Mouse (Mus musculus): ENCODE measurements around the gene Ttc28. TPM values are rescaled to one million over a fixed set of nuclear protein-coding genes. Genes with fewer than 3 reads are reported as not detected.

Ttc28 gene
- total RNA-seq (2023): 1 to 10 TPM; 1.8 to 2.1 TPM

DNA sequence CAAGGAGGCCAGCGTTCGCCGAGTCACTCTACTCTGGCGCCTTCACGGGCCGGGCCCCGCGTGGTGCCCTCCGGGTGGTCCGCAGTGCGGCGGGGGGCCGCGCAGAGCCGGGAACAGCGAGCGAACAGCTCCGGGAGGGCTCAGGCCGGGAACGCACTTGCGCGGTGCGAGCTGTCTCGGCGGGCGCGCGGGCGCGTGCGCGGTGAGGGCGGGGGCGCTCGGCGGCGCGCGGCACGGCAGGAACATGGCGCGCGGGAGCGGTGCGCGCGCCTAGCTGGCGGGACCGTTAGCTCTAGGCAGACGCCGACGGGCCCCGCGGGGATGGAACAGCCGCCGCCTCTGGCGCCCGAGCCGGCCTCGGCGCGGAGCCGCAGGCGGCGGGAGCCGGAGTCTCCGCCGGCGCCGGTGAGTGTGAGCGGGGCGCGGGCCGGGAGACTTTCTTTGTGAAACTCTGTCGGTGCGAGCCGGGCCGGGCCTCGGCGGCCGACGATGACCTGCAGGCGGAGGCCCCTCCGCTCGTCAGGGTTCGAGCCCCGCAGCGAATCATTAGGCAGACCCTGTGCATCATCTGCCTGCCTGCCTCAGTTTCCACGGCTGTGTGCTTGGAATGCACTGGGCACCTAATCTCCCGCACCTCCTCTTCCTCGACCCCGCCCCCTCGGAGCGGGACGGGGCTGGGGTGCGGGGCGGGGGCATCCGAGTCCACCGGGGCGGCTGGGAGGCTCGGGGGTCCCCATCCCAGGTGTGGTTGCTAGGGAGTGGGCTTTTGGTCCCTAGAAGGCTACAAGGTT, at the start of gene Ttc28:
Gene Ttc28 (plus strand): TSS at position 220 of the 791 bp plus-strand sequence.

DNA sequence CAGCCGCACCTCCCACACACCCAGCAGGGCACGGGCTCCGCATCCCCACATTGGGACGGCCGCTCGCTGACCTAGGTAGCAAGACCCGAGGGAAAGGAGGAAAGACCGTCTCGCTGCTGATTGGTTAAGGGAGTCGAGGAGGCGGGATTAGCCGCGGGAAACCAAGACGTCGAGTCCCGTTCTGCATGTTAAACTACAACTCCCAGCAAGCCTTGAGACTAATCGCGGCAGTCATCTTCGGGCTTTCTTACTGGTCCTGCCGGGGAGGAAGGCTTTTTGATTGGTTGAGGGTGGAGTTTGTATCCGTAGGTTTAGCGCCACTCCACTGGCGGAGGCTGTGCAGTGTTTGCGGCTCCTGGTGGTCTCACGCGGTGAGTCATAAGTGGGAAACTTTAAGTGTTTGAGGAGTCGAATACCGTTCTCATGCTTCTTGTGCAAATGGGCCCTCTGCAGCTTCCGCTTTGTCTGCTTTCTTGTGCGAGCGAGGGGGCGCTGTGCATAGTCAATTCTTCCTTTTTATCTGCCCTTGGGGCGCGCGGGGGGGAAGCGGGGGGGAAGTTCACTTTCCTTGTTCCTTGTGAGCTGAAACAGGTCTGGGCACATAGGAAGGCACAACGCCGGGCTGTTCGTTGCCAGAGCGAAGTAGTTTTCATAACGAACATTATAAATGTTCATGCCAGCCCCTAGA, 39.8 kb upstream of the Ttc28 start, which contains the start of the genes Hscb and Chek2:
Gene Hscb (minus strand): TSS at position 100 of the 688 bp plus-strand sequence.
Gene Chek2 (plus strand): TSS at position 302 of the 688 bp plus-strand sequence.

DNA sequence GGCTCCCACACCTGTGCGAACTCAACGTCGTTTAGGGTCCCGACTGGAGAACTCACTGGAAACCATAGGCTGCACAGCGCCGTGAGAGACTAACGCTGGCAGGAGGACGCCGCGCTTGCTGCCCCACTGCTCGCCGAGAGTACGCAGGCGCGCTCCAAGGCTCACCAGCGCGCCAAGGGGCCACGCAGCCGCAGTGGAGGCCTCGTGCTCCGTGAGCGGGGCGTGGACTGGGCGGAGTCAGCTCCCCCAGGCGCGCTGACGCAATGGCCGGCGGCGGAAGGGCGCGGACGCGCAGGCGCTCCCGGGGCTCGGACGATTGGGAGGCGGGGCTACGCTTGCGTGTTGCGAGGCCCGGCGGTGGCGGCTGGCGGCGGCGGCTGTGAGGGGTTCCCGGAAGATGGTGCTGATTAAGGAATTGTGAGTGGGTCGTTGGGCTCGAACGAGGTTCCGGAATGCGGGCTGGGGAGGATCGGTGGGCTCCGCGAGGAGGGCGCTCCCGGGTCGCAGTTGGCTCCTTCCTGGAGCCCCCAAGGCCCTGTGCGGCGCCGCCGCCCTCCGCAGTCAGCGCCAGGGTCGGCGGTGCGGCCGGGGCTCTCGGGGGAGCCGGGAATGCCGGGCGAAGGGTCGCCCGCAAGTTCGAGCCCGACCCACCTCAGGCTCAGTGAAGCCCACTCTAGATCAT, 451.0 kb downstream of the Ttc28 start, which contains the start of gene Pitpnb:
Gene Pitpnb (plus strand): TSS at position 347 of the 682 bp plus-strand sequence.

Other genes with a start within 250 kb of the Ttc28 start
- 10 to 100 TPM; 23.0 to 23.7 TPM for gene Noc4l, start 226.4 kb upstream of the Ttc28 start, total RNA-seq (2023)
- 10 to 100 TPM; 13.9 to 15.8 TPM for gene Ddx51, start 226.4 kb upstream of the Ttc28 start, total RNA-seq (2023)
- 100 to 1,000 TPM; 119 to 120 TPM for gene Ep400, start 109.1 kb upstream of the Ttc28 start, total RNA-seq (2023)
- gene Pus1, start 99.1 kb upstream of the Ttc28 start, total RNA-seq (2023): 10 to 100 TPM in 1 of 2 experiments, 1 to 10 TPM in 1; 9.2 to 12.8 TPM
- gene Ulk1, start 69.7 kb upstream of the Ttc28 start, total RNA-seq (2023): 10 to 100 TPM; 66.8 to 78.5 TPM
- 10 to 100 TPM in 1 of 2 experiments, 1 to 10 TPM in 1; 6.2 to 11.3 TPM for gene Hscb, start 40.0 kb upstream of the Ttc28 start, total RNA-seq (2023)
- gene Chek2, start 39.8 kb upstream of the Ttc28 start, total RNA-seq (2023): 10 to 100 TPM; 14.0 to 15.4 TPM